Mouse (Mus musculus) midbrain, embryonic 10.5 days (tissue): ENCODE data around the gene E2f2. TPM values are rescaled to one million over a fixed set of nuclear protein-coding genes. Genes with fewer than 3 reads are reported as not detected.
A peak's percentile ranks its signal among the peaks of the same experiment; 100 is the strongest.

Source experiments
- DNase-seq: peaks from one replicate; pipeline ENCODE4 v3.0.0-alpha.2; 2017; ENCODE audit warnings: low spot score
- H3K27ac ChIP-seq: fragments of 300-500 bp; sonication (generic); replicated peaks from 2 replicates; pipeline ENCODE4 v1.5.1; 2016; ENCODE audit warnings: mild to moderate bottlenecking
- H3K27me3 ChIP-seq: fragments of 300-500 bp; sonication (generic); 2 replicates; pipeline ENCODE4 v1.6.1; 2016; ENCODE audit warnings: low read depth, mild to moderate bottlenecking; ENCODE audit not compliant: poor library complexity, severe bottlenecking
- H3K36me3 ChIP-seq: fragments of 300-500 bp; sonication (generic); 2 replicates; pipeline ENCODE4 v1.6.1; 2016; ENCODE audit warnings: mild to moderate bottlenecking, moderate library complexity
- H3K4me1 ChIP-seq: fragments of 300-500 bp; sonication (generic); 2 replicates; pipeline ENCODE4 v1.6.1; 2016
- H3K4me3 ChIP-seq: fragments of 300-500 bp; sonication (generic); 2 replicates; pipeline ENCODE4 v1.5.1; 2016; ENCODE audit warnings: mild to moderate bottlenecking, moderate library complexity
- H3K9me3 ChIP-seq: fragments of 300-500 bp; sonication (generic); replicated peaks from 2 replicates; pipeline ENCODE4 v1.6.1; 2016; ENCODE audit warnings: mild to moderate bottlenecking
- WGBS: fragments of 180-500 bp; shearing (Covaris S2); methylation state at CpG from one replicate; pipeline ENCODE4 v1.1.7; 2016; 5-methylcytosine and 5-hydroxymethylcytosine counted together
- polyA plus RNA-seq: library from polyadenylated mRNA; unstranded; fragments of >200 nt; fragmentation: Nextera tagmentation; extraction: Ambion mirVana; gene quantifications from 2 replicates; pipeline ENCODE4 v1.2.1, GENCODE M21; 2016

E2f2 gene
- polyA plus RNA-seq, 1 experiment from 2014 or later: 10.8 TPM

- WGBS: 3% methylated on average over 15 of the region's 15 CpGs
- H3K36me3 ChIP-seq: peaks cover 50% of the 10 kb centered on the region
- peaks cover 8% of the 10 kb centered on the region; the same call in 1 of the 2 replicates for H3K27me3 ChIP-seq
- H3K27ac ChIP-seq: peak overlapping the region; percentile 79
- H3K4me1 ChIP-seq: peaks cover 62% of the 10 kb centered on the region
- H3K4me3 ChIP-seq: peak overlapping the region; percentile 47
- H3K9me3 ChIP-seq: no peaks in the 10 kb centered on the region
- DNase-seq: peak; percentile 89
Observed at GRCm38 (mm10) chr4:136179998-136180397, 7.8 kb downstream of the E2f2 start.

GRCm38 (mm10) chr4:136180408-136181330 lies 8.5 kb downstream of the E2f2 start:
- DNase-seq: peak; percentile 51
- peak overlapping the region; percentile 79 for H3K27ac ChIP-seq
- 14% methylated on average over 23 of the region's 23 CpGs for WGBS
- H3K9me3 ChIP-seq: no peaks in the 10 kb centered on the region
- peaks cover 8% of the 10 kb centered on the region; the same call in 1 of the 2 replicates for H3K27me3 ChIP-seq
- H3K4me3 ChIP-seq: peak overlapping the region; percentile 47
- peaks cover 55% of the 10 kb centered on the region for H3K4me1 ChIP-seq
- H3K36me3 ChIP-seq: peaks cover 54% of the 10 kb centered on the region

GRCm38 (mm10) chr4:136181367-136181766 lies 9.2 kb downstream of the E2f2 start:
- Histone ChIP-seq H3K27me3 (peaks cover 8% of the 10 kb centered on the region; the same call in 1 of the 2 replicates), H3K4me1 (peaks cover 48% of the 10 kb centered on the region), H3K36me3 (peaks cover 61% of the 10 kb centered on the region), H3K9me3 (no peaks in the 10 kb centered on the region), H3K4me3 (no peak overlapping the region), H3K27ac (no peak overlapping the region)
- WGBS: 23% methylated on average over 12 of the region's 12 CpGs
- no peak for DNase-seq

- H3K27me3 ChIP-seq: peaks cover 7% of the 10 kb centered on the region; the same call in 1 of the 2 replicates
- no peak for DNase-seq
- no peak overlapping the region for H3K27ac ChIP-seq
- WGBS: 88% methylated on average over 9 of the region's 9 CpGs
- peaks cover 11% of the 10 kb centered on the region for H3K4me1 ChIP-seq
- H3K9me3 ChIP-seq: no peaks in the 10 kb centered on the region
- peaks cover 81% of the 10 kb centered on the region for H3K36me3 ChIP-seq
- H3K4me3 ChIP-seq: no peak overlapping the region
Observed at GRCm38 (mm10) chr4:136185375-136185774, 13.2 kb downstream of the E2f2 start.

GRCm38 (mm10) chr4:136186315-136186714 lies 14.1 kb downstream of the E2f2 start:
- Histone ChIP-seq H3K27me3 (no peaks in the 10 kb centered on the region), H3K4me1 (peaks cover 2% of the 10 kb centered on the region; the same call in 1 of the 2 replicates), H3K36me3 (peaks cover 84% of the 10 kb centered on the region), H3K27ac (no peak overlapping the region), H3K9me3 (no peaks in the 10 kb centered on the region), H3K4me3 (no peak overlapping the region)
- 90% methylated on average over 8 of the region's 8 CpGs for WGBS
- DNase-seq: no peak

GRCm38 (mm10) chr4:136186739-136187472 lies 14.7 kb downstream of the E2f2 start:
- Histone ChIP-seq H3K4me3 (no peak overlapping the region), H3K9me3 (no peaks in the 10 kb centered on the region), H3K27me3 (no peaks in the 10 kb centered on the region), H3K36me3 (peaks cover 90% of the 10 kb centered on the region), H3K27ac (no peak overlapping the region), H3K4me1 (no peaks in the 10 kb centered on the region)
- 91% methylated on average over 23 of the region's 23 CpGs for WGBS
- DNase-seq: no peak

- WGBS: 88% methylated on average over 6 of the region's 6 CpGs
- no peaks in the 10 kb centered on the region for H3K27me3 ChIP-seq
- no peaks in the 10 kb centered on the region for H3K4me1 ChIP-seq
- peaks cover 97% of the 10 kb centered on the region for H3K36me3 ChIP-seq
- DNase-seq: no peak
- no peak overlapping the region for H3K4me3 ChIP-seq
- no peak overlapping the region for H3K27ac ChIP-seq
- H3K9me3 ChIP-seq: no peaks in the 10 kb centered on the region
Observed at GRCm38 (mm10) chr4:136188973-136189737, 17.0 kb downstream of the E2f2 start.

GRCm38 (mm10) chr4:136189912-136190311 lies 17.7 kb downstream of the E2f2 start:
- H3K36me3 ChIP-seq: peaks cover 97% of the 10 kb centered on the region
- no peak overlapping the region for H3K27ac ChIP-seq
- 89% methylated on average over 8 of the region's 8 CpGs for WGBS
- H3K9me3 ChIP-seq: no peaks in the 10 kb centered on the region
- no peak for DNase-seq
- H3K4me3 ChIP-seq: no peak overlapping the region
- no peaks in the 10 kb centered on the region for H3K27me3 ChIP-seq
- H3K4me1 ChIP-seq: 0 out of 2 replicates have a peak, but pooled peaks cover 2% of the 10 kb centered on the region

GRCm38 (mm10) chr4:136193571-136193970 lies 21.4 kb downstream of the E2f2 start:
- Histone ChIP-seq H3K36me3 (peaks cover 73% of the 10 kb centered on the region), H3K27ac (no peak overlapping the region), H3K4me1 (0 out of 2 replicates have a peak, but pooled peaks cover 3% of the 10 kb centered on the region), H3K4me3 (no peak overlapping the region), H3K9me3 (no peaks in the 10 kb centered on the region), H3K27me3 (no peaks in the 10 kb centered on the region)
- DNase-seq: no peak
- WGBS: 90% methylated on average over 3 of the region's 3 CpGs

- DNase-seq: no peak
- Histone ChIP-seq H3K4me3 (no peak overlapping the region), H3K27ac (no peak overlapping the region), H3K9me3 (no peaks in the 10 kb centered on the region), H3K4me1 (peaks cover 3% of the 10 kb centered on the region; the same call in 1 of the 2 replicates), H3K36me3 (peaks cover 62% of the 10 kb centered on the region), H3K27me3 (no peaks in the 10 kb centered on the region)
- WGBS: 63% methylated on average over 7 of the region's 7 CpGs
Observed at GRCm38 (mm10) chr4:136195029-136195428, 22.8 kb downstream of the E2f2 start.

GRCm38 (mm10) chr4:136195629-136196028 lies 23.4 kb downstream of the E2f2 start:
- no peak overlapping the region for H3K4me3 ChIP-seq
- H3K9me3 ChIP-seq: no peaks in the 10 kb centered on the region
- peaks cover 9% of the 10 kb centered on the region for H3K4me1 ChIP-seq
- no peak for DNase-seq
- H3K27me3 ChIP-seq: no peaks in the 10 kb centered on the region
- whole genome bisulfite sequencing: 81% methylated on average over 9 of the region's 9 CpGs
- H3K27ac ChIP-seq: no peak overlapping the region
- peaks cover 56% of the 10 kb centered on the region for H3K36me3 ChIP-seq

- WGBS: 81% methylated on average over 10 of the region's 10 CpGs
- Histone ChIP-seq H3K4me1 (peaks cover 15% of the 10 kb centered on the region), H3K27me3 (peaks cover 1% of the 10 kb centered on the region; the same call in 1 of the 2 replicates), H3K27ac (no peak overlapping the region), H3K4me3 (no peak overlapping the region), H3K9me3 (no peaks in the 10 kb centered on the region), H3K36me3 (peaks cover 50% of the 10 kb centered on the region)
- no peak for DNase-seq
Observed at GRCm38 (mm10) chr4:136196201-136196600, 24.0 kb downstream of the E2f2 start.
